Mouse (Mus musculus) thymus, adult 2 months (tissue): Measurements from ENCODE around the gene Slc5a6.

Experiments
- CTCF ChIP-seq: fragments of 200-500 bp; IDR thresholded peaks from 2 replicates; pipeline ENCODE4 v1.5.1; 2012; ENCODE audit warnings: mild to moderate bottlenecking, control low read depth, low read length, moderate library complexity, borderline replicate concordance; ENCODE audit not compliant: control insufficient read depth, poor library complexity, insufficient read depth; ENCODE audit errors: extremely low read depth
- POLR2A ChIP-seq: fragments of 200-500 bp; IDR thresholded peaks from 2 replicates; pipeline ENCODE4 v1.6.1; 2012; ENCODE audit warnings: mild to moderate bottlenecking, low read length, control low read depth, moderate library complexity; ENCODE audit not compliant: control insufficient read depth, poor library complexity, insufficient read depth; ENCODE audit errors: extremely low read depth

DNA sequence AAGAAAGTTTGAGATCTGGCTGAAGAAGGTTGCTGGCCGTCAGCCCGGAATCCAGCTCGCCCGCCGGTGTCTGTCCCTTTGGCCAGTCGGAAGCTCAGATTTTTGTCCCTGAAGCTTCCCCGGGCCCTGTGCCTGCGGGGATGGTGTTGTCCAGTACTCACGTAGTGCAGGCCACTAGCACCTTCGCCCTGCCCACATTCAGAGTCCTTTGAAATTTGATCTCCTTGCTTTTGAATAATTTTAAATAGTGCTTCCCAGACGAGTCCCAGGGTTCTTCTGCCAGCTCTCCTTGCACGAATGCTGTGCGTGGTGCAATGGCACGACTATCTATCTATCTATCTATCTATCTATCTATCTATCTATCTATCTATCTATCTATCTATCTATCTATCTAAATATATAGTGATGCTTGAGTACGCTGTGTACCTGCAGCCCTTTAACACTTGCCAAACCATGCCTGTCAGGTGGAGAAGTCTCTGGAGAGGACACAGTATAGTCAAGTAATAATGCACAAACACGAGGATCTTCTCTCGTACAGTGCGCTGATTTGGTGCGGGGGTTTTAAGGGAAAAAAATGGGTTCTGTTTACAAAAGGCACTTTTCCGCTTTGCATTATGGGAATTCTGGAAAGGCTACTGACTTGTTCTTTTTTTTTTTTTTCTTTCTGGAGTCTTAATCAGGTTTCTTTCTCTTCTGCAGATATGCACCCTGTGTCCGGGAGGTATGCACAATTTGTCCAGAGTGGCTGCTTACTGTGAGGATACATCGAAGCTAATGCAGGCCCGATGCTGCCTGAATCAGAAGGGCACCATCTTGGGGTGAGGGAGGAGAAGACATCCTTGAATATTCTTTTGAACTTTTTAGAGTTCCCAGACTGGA, at the start of gene Slc5a6:
- TF ChIP-seq CTCF = no peak
- TF ChIP-seq POLR2A = no peak
